Mouse (Mus musculus) cerebellum, adult 11 months (tissue): Measurements from ENCODE around the gene Scyl2.

Experiments used
- DNase-seq: peaks from one replicate; pipeline ENCODE4 v3.0.0; 2022

Gene Scyl2

GRCm38 (mm10) chr10:89594309-89594708 is 91.8 kb downstream of the Scyl2 start:
- DNase-seq = no peak

GRCm38 (mm10) chr10:89592797-89593196 is 93.3 kb downstream of the Scyl2 start:
- no peak for DNase-seq

GRCm38 (mm10) chr10:89589877-89590276 is 96.2 kb downstream of the Scyl2 start:
- no peak for DNase-seq
